In the genomic region with DNA sequence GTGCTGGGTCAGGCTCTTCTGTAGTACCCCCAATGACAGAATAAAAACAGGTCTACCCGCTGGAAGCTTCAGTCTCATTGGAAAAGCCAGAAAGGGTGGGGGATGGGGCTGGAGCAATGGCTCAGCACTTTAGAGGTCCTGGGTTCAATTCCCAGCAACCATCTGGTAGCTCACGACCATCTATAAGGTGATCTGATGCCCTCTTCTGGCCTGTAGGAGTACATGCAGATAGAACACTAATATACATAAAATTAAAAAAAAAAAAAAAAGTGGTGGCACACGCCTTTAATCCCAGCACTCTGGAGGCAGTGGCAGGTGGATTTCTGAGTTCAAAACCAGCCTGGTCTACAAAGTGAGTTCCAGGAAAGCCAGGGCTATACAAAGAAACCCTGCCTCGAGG, we compare ENCODE assay signal across 16 mouse cellular contexts. TPM values are rescaled to one million over a fixed set of nuclear protein-coding genes. Genes with fewer than 3 reads are reported as not detected.
A peak's percentile ranks its signal among the peaks of the same experiment; 100 is the strongest.
DNase-seq lines count a peak whose midpoint lies in the region; ATAC-seq and TF ChIP-seq lines count a peak whose summit lies in the region.
"Had no signal": no experiment of that assay in that cellular context is flagged by ENCODE, and none has a peak within 500 bp of the region (broad histone marks: within the 10 kb centered on the region; RNA-seq: fewer than 3 reads in every experiment).

No protein-coding gene starts in this region.

- H3K4me2 ChIP-seq in hindbrain, postnatal 0 days (ENCODE audit: low read depth, low read length) = no peak overlapping the region
- H3K4me2 ChIP-seq in hindbrain, embryonic 11.5 days (replicated peaks; ENCODE audit: low read depth, low read length) = no peak overlapping the region
- H3K4me2 ChIP-seq in lung, embryonic 14.5 days = no peak overlapping the region
- no peak overlapping the region for H3K4me2 ChIP-seq in hindbrain, embryonic 12.5 days (replicated peaks)
- H3K4me2 ChIP-seq: embryonic facial prominence, embryonic 15.5 days; forebrain, embryonic 13.5 days; limb, embryonic 15.5 days had no signal

- DNase-seq in hindbrain, postnatal 0 days (ENCODE audit: low spot score) = no peak
- DNase-seq in hindbrain, embryonic 11.5 days (ENCODE audit: low spot score) = no peak
- DNase-seq in lung, embryonic 14.5 days = no peak
- no peak for DNase-seq in lung, postnatal 4 days
- DNase-seq in ES-CJ7 (ENCODE audit: low read depth, low spot score) = peak; percentile 85
- DNase-seq in naive thymus-derived CD4-positive, alpha-beta T cell, adult 2 months (ENCODE audit: low read depth) = peak; percentile 52
- no peak for DNase-seq in urinary bladder, postnatal 4 days (ENCODE audit: low spot score in 2 of 2)
- DNase-seq: adrenal gland, postnatal 36 days; cerebellum, adult 11-12 months; heart, postnatal 4 days; kidney, adult 18-20 months had no signal

- WGBS in hindbrain, postnatal 0 days = 70% methylated on average over 4 of the region's 4 CpGs
- 68% methylated on average over 4 of the region's 4 CpGs for WGBS in hindbrain, embryonic 11.5 days
- WGBS in lung, embryonic 14.5 days = 73% methylated on average over 4 of the region's 4 CpGs
- WGBS in hindbrain, embryonic 12.5 days = 66% methylated on average over 4 of the region's 4 CpGs

- H3K27ac ChIP-seq in hindbrain, postnatal 0 days = no peak overlapping the region
- H3K27ac ChIP-seq in hindbrain, embryonic 11.5 days (ENCODE audit: low read depth, low read length) = no peak overlapping the region
- no peak overlapping the region for H3K27ac ChIP-seq in lung, embryonic 14.5 days (ENCODE audit: low read depth)
- H3K27ac ChIP-seq in hindbrain, embryonic 12.5 days = no peak overlapping the region
- H3K27ac ChIP-seq: embryonic facial prominence, embryonic 15.5 days; forebrain, embryonic 13.5 days; limb, embryonic 15.5 days had no signal

- H3K27me3 ChIP-seq in hindbrain, postnatal 0 days (ENCODE audit: insufficient read depth, low read length) = no peaks in the 10 kb centered on the region
- H3K27me3 ChIP-seq in hindbrain, embryonic 11.5 days (ENCODE audit: control insufficient read depth, insufficient read depth, low read length) = no peaks in the 10 kb centered on the region
- no peaks in the 10 kb centered on the region for H3K27me3 ChIP-seq in lung, embryonic 14.5 days (ENCODE audit: insufficient read depth, low read length)
- no peaks in the 10 kb centered on the region for H3K27me3 ChIP-seq in hindbrain, embryonic 12.5 days
- H3K27me3 ChIP-seq: embryonic facial prominence, embryonic 15.5 days; forebrain, embryonic 13.5 days; limb, embryonic 15.5 days had no signal

- no peaks in the 10 kb centered on the region for H3K9me3 ChIP-seq in hindbrain, postnatal 0 days (ENCODE audit: low read length)
- no peaks in the 10 kb centered on the region for H3K9me3 ChIP-seq in hindbrain, embryonic 11.5 days (ENCODE audit: control insufficient read depth, low read length)
- no peaks in the 10 kb centered on the region for H3K9me3 ChIP-seq in lung, embryonic 14.5 days (ENCODE audit: low read depth, low read length)
- no peaks in the 10 kb centered on the region for H3K9me3 ChIP-seq in hindbrain, embryonic 12.5 days (replicated peaks)
- H3K9me3 ChIP-seq: embryonic facial prominence, embryonic 15.5 days; forebrain, embryonic 13.5 days; limb, embryonic 15.5 days had no signal

- peak; percentile 32 for TF ChIP-seq CTCF in hindbrain, postnatal 0 days (IDR thresholded peaks at IDR 0.05; ENCODE audit: low read depth)
- TF ChIP-seq CTCF in lung, embryonic 14.5 days (IDR thresholded peaks at IDR 0.05; ENCODE audit: low read depth) = peak; percentile 33; the same call in 1 of the 2 replicates

- H3K4me1 ChIP-seq in hindbrain, postnatal 0 days (ENCODE audit: insufficient read depth, low read length) = no peaks in the 10 kb centered on the region
- no peaks in the 10 kb centered on the region for H3K4me1 ChIP-seq in hindbrain, embryonic 11.5 days (replicated peaks; ENCODE audit: control insufficient read depth, insufficient read depth, low read length)
- H3K4me1 ChIP-seq in lung, embryonic 14.5 days (ENCODE audit: insufficient read depth) = no peaks in the 10 kb centered on the region
- peaks cover 3% of the 10 kb centered on the region; the same call in 1 of the 2 replicates for H3K4me1 ChIP-seq in hindbrain, embryonic 12.5 days

- H3K36me3 ChIP-seq in hindbrain, postnatal 0 days (ENCODE audit: insufficient read depth, low read length) = no peaks in the 10 kb centered on the region
- H3K36me3 ChIP-seq in hindbrain, embryonic 11.5 days (ENCODE audit: control insufficient read depth, insufficient read depth, low read length) = no peaks in the 10 kb centered on the region
- no peaks in the 10 kb centered on the region for H3K36me3 ChIP-seq in lung, embryonic 14.5 days (ENCODE audit: insufficient read depth)
- no peaks in the 10 kb centered on the region for H3K36me3 ChIP-seq in hindbrain, embryonic 12.5 days

- ATAC-seq in hindbrain, postnatal 0 days = no peak
- no peak for ATAC-seq in hindbrain, embryonic 11.5 days (ENCODE audit: low FRiP score)
- no peak for ATAC-seq in lung, embryonic 14.5 days (ENCODE audit: insufficient read depth)
- no peak for ATAC-seq in hindbrain, embryonic 12.5 days (ENCODE audit: low FRiP score)
- ATAC-seq: activated CD4-positive, CD25-positive, alpha-beta regulatory T cell, adult 4 months; forebrain, embryonic 13.5 days had no signal

- no peak overlapping the region for H3K9ac ChIP-seq in hindbrain, postnatal 0 days (replicated peaks; ENCODE audit: low read length)
- no peak overlapping the region for H3K9ac ChIP-seq in hindbrain, embryonic 11.5 days (ENCODE audit: low read depth, low read length)
- H3K9ac ChIP-seq in lung, embryonic 14.5 days = no peak overlapping the region
- H3K9ac ChIP-seq in hindbrain, embryonic 12.5 days = no peak overlapping the region
- H3K9ac ChIP-seq: embryonic facial prominence, embryonic 15.5 days had no signal

- H3K4me3 ChIP-seq in hindbrain, postnatal 0 days (ENCODE audit: low read length) = no peak overlapping the region
- H3K4me3 ChIP-seq in hindbrain, embryonic 11.5 days (ENCODE audit: low read depth, low read length) = no peak overlapping the region
- no peak overlapping the region for H3K4me3 ChIP-seq in lung, embryonic 14.5 days (ENCODE audit: low read depth, low read length)
- H3K4me3 ChIP-seq in hindbrain, embryonic 12.5 days = no peak overlapping the region
- H3K4me3 ChIP-seq: embryonic facial prominence, embryonic 15.5 days; forebrain, embryonic 13.5 days; limb, embryonic 15.5 days had no signal

RNA-seq across cellular contexts. Expression of a gene that starts 5.1 kb away (rescaled TPM):
- total RNA-seq in hindbrain, postnatal 0 days (2014; rRNA removed) = 7.6 and 11.8 TPM in 2 replicates
- 7.3 and 7.7 TPM in 2 replicates for polyA plus RNA-seq in hindbrain, postnatal 0 days (2015; fragmentation: Nextera tagmentation; extraction: Ambion mirVana)
- 5.2 and 7.0 TPM in 2 replicates for polyA plus RNA-seq in hindbrain, embryonic 11.5 days (2014; fragmentation: Nextera tagmentation; extraction: Ambion mirVana)
- 15.3 and 17.2 TPM in 2 replicates for polyA plus RNA-seq in lung, embryonic 14.5 days (2014; fragmentation: Nextera tagmentation; extraction: Ambion mirVana)
- polyA plus RNA-seq in hindbrain, embryonic 12.5 days (2016; fragmentation: Nextera tagmentation; extraction: Ambion mirVana) = 10.7 and 12.9 TPM in 2 replicates

RNA-seq across cellular contexts. Expression of a gene that starts 5.2 kb away (rescaled TPM):
- total RNA-seq in hindbrain, postnatal 0 days (2014; rRNA removed) = 37.5 and 46.1 TPM in 2 replicates
- 36.8 and 42.6 TPM in 2 replicates for polyA plus RNA-seq in hindbrain, postnatal 0 days (2015; fragmentation: Nextera tagmentation; extraction: Ambion mirVana)
- polyA plus RNA-seq in hindbrain, embryonic 11.5 days (2014; fragmentation: Nextera tagmentation; extraction: Ambion mirVana) = 6.8 and 9.5 TPM in 2 replicates
- 19.2 and 21.6 TPM in 2 replicates for polyA plus RNA-seq in lung, embryonic 14.5 days (2014; fragmentation: Nextera tagmentation; extraction: Ambion mirVana)
- polyA plus RNA-seq in hindbrain, embryonic 12.5 days (2016; fragmentation: Nextera tagmentation; extraction: Ambion mirVana) = 9.4 and 10.2 TPM in 2 replicates

RNA-seq across cellular contexts. Expression of a gene that starts 5.9 kb away (rescaled TPM):
- 124 and 130 TPM in 2 replicates for total RNA-seq in hindbrain, postnatal 0 days (2014; rRNA removed)
- 79.5 and 88.7 TPM in 2 replicates for polyA plus RNA-seq in hindbrain, postnatal 0 days (2015; fragmentation: Nextera tagmentation; extraction: Ambion mirVana)
- 73.6 and 92.0 TPM in 2 replicates for polyA plus RNA-seq in hindbrain, embryonic 11.5 days (2014; fragmentation: Nextera tagmentation; extraction: Ambion mirVana)
- 73.8 and 75.6 TPM in 2 replicates for polyA plus RNA-seq in lung, embryonic 14.5 days (2014; fragmentation: Nextera tagmentation; extraction: Ambion mirVana)
- polyA plus RNA-seq in hindbrain, embryonic 12.5 days (2016; fragmentation: Nextera tagmentation; extraction: Ambion mirVana) = 149 and 152 TPM in 2 replicates

RNA-seq across cellular contexts. Expression of a gene that starts 12.1 kb away (rescaled TPM):
- total RNA-seq in hindbrain, postnatal 0 days (2014; rRNA removed) = 418 and 469 TPM in 2 replicates
- polyA plus RNA-seq in hindbrain, postnatal 0 days (2015; fragmentation: Nextera tagmentation; extraction: Ambion mirVana) = 906 and 915 TPM in 2 replicates
- 1,168 and 1,191 TPM in 2 replicates for polyA plus RNA-seq in hindbrain, embryonic 11.5 days (2014; fragmentation: Nextera tagmentation; extraction: Ambion mirVana)
- polyA plus RNA-seq in lung, embryonic 14.5 days (2014; fragmentation: Nextera tagmentation; extraction: Ambion mirVana) = 1,638 and 1,710 TPM in 2 replicates
- polyA plus RNA-seq in hindbrain, embryonic 12.5 days (2016; fragmentation: Nextera tagmentation; extraction: Ambion mirVana) = 894 and 983 TPM in 2 replicates

RNA-seq across cellular contexts. Expression of a gene that starts 16.9 kb away (rescaled TPM):
- total RNA-seq in hindbrain, postnatal 0 days (2014; rRNA removed) = 85.6 and 96.4 TPM in 2 replicates
- polyA plus RNA-seq in hindbrain, postnatal 0 days (2015; fragmentation: Nextera tagmentation; extraction: Ambion mirVana) = 63.5 and 76.2 TPM in 2 replicates
- 57.7 and 69.3 TPM in 2 replicates for polyA plus RNA-seq in hindbrain, embryonic 11.5 days (2014; fragmentation: Nextera tagmentation; extraction: Ambion mirVana)
- polyA plus RNA-seq in lung, embryonic 14.5 days (2014; fragmentation: Nextera tagmentation; extraction: Ambion mirVana) = 140 TPM in 2 replicates
- polyA plus RNA-seq in hindbrain, embryonic 12.5 days (2016; fragmentation: Nextera tagmentation; extraction: Ambion mirVana) = 75.2 and 81.0 TPM in 2 replicates
- polyA plus RNA-seq: activated CD4-positive, CD25-positive, alpha-beta regulatory T cell, adult 4 months had no signal

Comparison
In these comparisons a context has a peak if more than half of its experiments do, and no peak if none do; other contexts are left out.
1. DNase-seq: peak in ES-CJ7 (single experiment) and naive thymus-derived CD4-positive, alpha-beta T cell, adult 2 months (single experiment); none in hindbrain, postnatal 0 days (single experiment), hindbrain, embryonic 11.5 days (single experiment), lung, embryonic 14.5 days (single experiment), lung, postnatal 4 days (0 of 2) and urinary bladder, postnatal 4 days (0 of 2).